Mouse (Mus musculus): Measurements from ENCODE around the gene Prpf40b. TPM values are rescaled to one million over a fixed set of nuclear protein-coding genes. Genes with fewer than 3 reads are reported as not detected.

Prpf40b gene
- polyA plus RNA-seq, 1 experiment from 2014 or later, result 88.2 TPM

GRCm38 (mm10) chr15:99320978-99321377, 26.1 kb downstream of the Prpf40b start:
- ATAC-seq (ENCODE audit: low FRiP score), result no peak
- H3K4me1 ChIP-seq, result no peaks in the 10 kb centered on the region
- 89% methylated on average over 9 of the region's 9 CpGs for WGBS
- no peak overlapping the region for H3K9ac ChIP-seq
- no peak overlapping the region for H3K27ac ChIP-seq
- H3K9me3 ChIP-seq, result no peaks in the 10 kb centered on the region
- no peak overlapping the region for H3K4me3 ChIP-seq (replicated peaks)
- no peaks in the 10 kb centered on the region for H3K27me3 ChIP-seq
- no peak overlapping the region for H3K4me2 ChIP-seq
- peaks cover 91% of the 10 kb centered on the region for H3K36me3 ChIP-seq (replicated peaks)

GRCm38 (mm10) chr15:99324151-99324550, 29.3 kb downstream of the Prpf40b start:
- H3K9me3 ChIP-seq, result 0 out of 2 replicates have a peak, but pooled peaks cover 2% of the 10 kb centered on the region
- WGBS, result 92% methylated on average over 9 of the region's 9 CpGs
- peaks cover 86% of the 10 kb centered on the region for H3K36me3 ChIP-seq (replicated peaks)
- H3K27ac ChIP-seq, result no peak overlapping the region
- H3K4me3 ChIP-seq (replicated peaks), result no peak overlapping the region
- H3K4me2 ChIP-seq, result no peak overlapping the region
- H3K9ac ChIP-seq, result no peak overlapping the region
- no peaks in the 10 kb centered on the region for H3K4me1 ChIP-seq
- no peak for ATAC-seq (ENCODE audit: low FRiP score)
- H3K27me3 ChIP-seq, result no peaks in the 10 kb centered on the region

- Histone ChIP-seq H3K27me3 (no peaks in the 10 kb centered on the region), H3K36me3 (replicated peaks) (peaks cover 72% of the 10 kb centered on the region), H3K4me1 (no peaks in the 10 kb centered on the region), H3K9me3 (0 out of 2 replicates have a peak, but pooled peaks cover 2% of the 10 kb centered on the region), H3K4me3 (replicated peaks) (no peak overlapping the region), H3K27ac (no peak overlapping the region), H3K9ac (no peak overlapping the region), H3K4me2 (no peak overlapping the region)
- no peak for ATAC-seq (ENCODE audit: low FRiP score)
- WGBS, result 95% methylated on average over 6 of the region's 6 CpGs
Measured at GRCm38 (mm10) chr15:99325598-99325997, 30.7 kb downstream of the Prpf40b start.

GRCm38 (mm10) chr15:99326407-99326806, 31.5 kb downstream of the Prpf40b start:
- H3K27me3 ChIP-seq, result no peaks in the 10 kb centered on the region
- peaks cover 65% of the 10 kb centered on the region for H3K36me3 ChIP-seq (replicated peaks)
- no peak for ATAC-seq (ENCODE audit: low FRiP score)
- 0 out of 2 replicates have a peak, but pooled peaks cover 2% of the 10 kb centered on the region for H3K9me3 ChIP-seq
- WGBS, result 78% methylated on average over 2 of the region's 2 CpGs
- no peak overlapping the region for H3K4me3 ChIP-seq (replicated peaks)
- H3K4me2 ChIP-seq, result no peak overlapping the region
- no peak overlapping the region for H3K9ac ChIP-seq
- H3K4me1 ChIP-seq, result no peaks in the 10 kb centered on the region
- no peak overlapping the region for H3K27ac ChIP-seq

DNA sequence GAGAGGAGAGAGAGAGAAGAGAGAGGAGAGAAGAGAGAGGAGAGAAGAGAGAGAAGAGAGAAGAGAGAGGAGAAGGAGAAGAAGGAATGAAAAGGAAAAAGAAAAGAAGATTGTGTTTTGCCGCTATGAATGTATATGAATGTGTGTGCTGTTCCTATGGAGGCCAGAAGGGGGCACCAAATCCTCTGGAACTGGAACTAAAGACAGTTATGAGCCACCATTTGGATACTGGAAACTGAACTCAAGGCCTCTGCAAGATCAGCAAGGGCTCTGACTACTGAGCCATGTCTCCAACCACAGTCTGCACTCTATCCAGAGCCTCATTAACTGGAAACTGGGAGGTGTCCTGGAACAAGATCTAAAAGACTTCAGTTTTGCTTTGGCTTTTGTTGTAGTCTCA, 32.1 kb downstream of the Prpf40b start:
- ATAC-seq (ENCODE audit: low FRiP score), result no peak
- Histone ChIP-seq H3K4me1 (no peaks in the 10 kb centered on the region), H3K36me3 (replicated peaks) (peaks cover 59% of the 10 kb centered on the region), H3K27ac (no peak overlapping the region), H3K4me3 (replicated peaks) (no peak overlapping the region), H3K9ac (no peak overlapping the region), H3K4me2 (no peak overlapping the region), H3K9me3 (0 out of 2 replicates have a peak, but pooled peaks cover 2% of the 10 kb centered on the region), H3K27me3 (no peaks in the 10 kb centered on the region)
- WGBS, result 72% methylated on average over 1 of the region's 1 CpGs

- Histone ChIP-seq H3K9me3 (0 out of 2 replicates have a peak, but pooled peaks cover 2% of the 10 kb centered on the region), H3K27me3 (no peaks in the 10 kb centered on the region), H3K4me2 (no peak overlapping the region), H3K4me3 (replicated peaks) (no peak overlapping the region), H3K9ac (no peak overlapping the region), H3K27ac (no peak overlapping the region), H3K4me1 (no peaks in the 10 kb centered on the region), H3K36me3 (replicated peaks) (peaks cover 49% of the 10 kb centered on the region)
- no peak for ATAC-seq (ENCODE audit: low FRiP score)
- WGBS, result 93% methylated on average over 5 of the region's 5 CpGs
Measured at GRCm38 (mm10) chr15:99328011-99328410, 33.1 kb downstream of the Prpf40b start.

DNA sequence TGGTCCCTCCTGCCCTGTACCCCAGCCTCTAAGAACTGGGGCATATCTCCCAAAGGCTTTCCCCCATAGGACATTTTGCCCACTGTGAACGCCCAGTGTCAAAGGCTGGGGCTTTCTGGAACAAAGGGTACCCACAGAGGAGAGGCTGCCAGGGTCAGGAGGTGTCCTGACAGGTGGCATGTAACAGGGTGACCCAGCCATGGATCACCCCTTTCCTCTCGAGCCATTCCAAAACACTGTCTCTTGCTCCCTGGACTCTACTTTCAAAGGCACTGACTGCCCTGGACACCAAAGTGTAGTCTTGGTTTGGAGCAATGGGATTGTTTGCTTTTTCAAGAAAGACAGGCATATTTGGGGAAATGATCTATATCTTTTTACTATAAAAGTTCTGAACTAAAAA, 35.4 kb downstream of the Prpf40b start:
- ATAC-seq (ENCODE audit: low FRiP score), result no peak
- no peak overlapping the region for H3K27ac ChIP-seq
- H3K36me3 ChIP-seq (replicated peaks), result peaks cover 29% of the 10 kb centered on the region
- H3K4me3 ChIP-seq (replicated peaks), result no peak overlapping the region
- H3K9ac ChIP-seq, result no peak overlapping the region
- no peak overlapping the region for H3K4me2 ChIP-seq
- H3K4me1 ChIP-seq, result peaks cover 7% of the 10 kb centered on the region; the same call in 1 of the 2 replicates
- 0 out of 2 replicates have a peak, but pooled peaks cover 2% of the 10 kb centered on the region for H3K9me3 ChIP-seq
- H3K27me3 ChIP-seq, result no peaks in the 10 kb centered on the region
- 80% methylated on average over 2 of the region's 2 CpGs for WGBS

- Histone ChIP-seq H3K4me2 (no peak overlapping the region), H3K27ac (no peak overlapping the region), H3K27me3 (no peaks in the 10 kb centered on the region), H3K9ac (no peak overlapping the region), H3K4me3 (replicated peaks) (no peak overlapping the region), H3K4me1 (peaks cover 7% of the 10 kb centered on the region; the same call in 1 of the 2 replicates), H3K9me3 (0 out of 2 replicates have a peak, but pooled peaks cover 2% of the 10 kb centered on the region), H3K36me3 (replicated peaks) (peaks cover 23% of the 10 kb centered on the region)
- no peak for ATAC-seq (ENCODE audit: low FRiP score)
- 67% methylated on average over 5 of the region's 5 CpGs for WGBS
Measured at GRCm38 (mm10) chr15:99331341-99331740, 36.5 kb downstream of the Prpf40b start.

DNA sequence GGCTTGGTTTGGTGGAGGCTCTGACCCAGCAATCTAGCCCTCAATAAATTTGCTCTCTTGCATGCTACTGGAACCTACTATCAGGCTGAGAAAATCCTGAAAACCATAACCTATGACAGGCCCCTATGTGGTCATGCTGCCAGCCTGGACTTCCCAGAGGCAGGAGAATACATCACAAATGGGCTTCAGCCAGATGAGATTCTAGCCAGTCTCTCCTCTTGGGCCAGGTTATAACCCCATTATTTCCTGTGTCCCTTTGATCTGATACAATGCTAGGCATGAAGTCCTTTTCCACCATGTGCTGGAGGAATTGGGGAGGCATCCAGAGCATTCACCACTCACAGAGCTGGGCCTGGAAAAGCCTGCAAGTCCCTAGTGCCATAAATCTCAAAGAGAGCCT, 37.2 kb downstream of the Prpf40b start:
- peaks cover 16% of the 10 kb centered on the region for H3K36me3 ChIP-seq (replicated peaks)

DNA sequence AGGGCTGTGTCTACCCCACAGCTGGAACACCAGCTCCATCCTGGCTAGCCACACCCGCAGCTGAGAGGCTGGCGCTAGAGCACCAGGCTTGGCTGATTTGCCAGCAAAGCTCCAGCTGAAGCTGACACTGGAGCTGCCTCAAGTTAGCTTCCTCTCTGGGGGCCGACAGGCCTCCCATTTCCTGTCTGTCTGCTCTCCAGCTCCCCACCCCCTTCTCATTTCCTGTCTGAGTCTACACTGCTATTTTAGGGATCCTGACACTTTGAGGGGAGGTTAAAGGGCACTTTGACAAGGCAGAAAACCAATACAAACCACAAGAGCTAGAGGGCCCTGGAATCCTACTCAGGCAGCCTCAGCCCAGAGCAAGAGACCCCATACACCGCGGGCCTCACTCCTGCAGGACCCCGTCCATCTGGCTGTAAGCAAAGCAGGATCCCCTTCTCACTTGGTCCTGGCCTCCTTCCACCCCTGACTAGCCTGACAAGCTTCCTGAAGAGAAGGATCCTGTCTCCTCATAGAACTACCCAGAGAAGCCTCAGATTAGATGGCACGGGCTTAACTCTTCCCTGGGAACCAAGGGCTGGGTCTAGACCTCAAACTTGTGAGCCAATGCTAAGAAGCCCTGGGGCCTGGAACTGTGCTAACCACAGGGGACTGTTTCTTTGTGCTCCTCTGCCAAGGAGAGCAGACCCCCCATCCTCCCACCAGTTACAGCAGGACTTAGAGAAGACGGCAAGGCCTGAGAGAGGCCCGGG, 38.2 kb downstream of the Prpf40b start:
- H3K4me3 ChIP-seq (replicated peaks), result no peak overlapping the region
- no peak overlapping the region for H3K4me2 ChIP-seq
- H3K9ac ChIP-seq, result 0 out of 2 replicates have a peak overlapping the region, but pooled peaks have one; percentile 17
- ATAC-seq (ENCODE audit: low FRiP score), result no peak
- H3K27me3 ChIP-seq, result no peaks in the 10 kb centered on the region
- no peaks in the 10 kb centered on the region for H3K9me3 ChIP-seq
- H3K4me1 ChIP-seq, result peaks cover 7% of the 10 kb centered on the region; the same call in 1 of the 2 replicates
- 74% methylated on average over 9 of the region's 9 CpGs for whole genome bisulfite sequencing
- H3K36me3 ChIP-seq (replicated peaks), result peaks cover 6% of the 10 kb centered on the region; the same call in 1 of the 2 replicates
- H3K27ac ChIP-seq, result peak overlapping the region; percentile 68

More for the DNA sequence above, 37.2 kb downstream of the Prpf40b start:
- peak overlapping the region; percentile 68 for H3K27ac ChIP-seq
- no peaks in the 10 kb centered on the region for H3K27me3 ChIP-seq
- no peak overlapping the region for H3K4me2 ChIP-seq
- no peak overlapping the region for H3K4me3 ChIP-seq (replicated peaks)
- H3K4me1 ChIP-seq, result peaks cover 7% of the 10 kb centered on the region; the same call in 1 of the 2 replicates
- no peak for ATAC-seq (ENCODE audit: low FRiP score)
- H3K9ac ChIP-seq, result no peak overlapping the region
- 0 out of 2 replicates have a peak, but pooled peaks cover under 1% of the 10 kb centered on the region for H3K9me3 ChIP-seq

- Histone ChIP-seq H3K27ac (peak overlapping the region; percentile 68), H3K4me3 (replicated peaks) (no peak overlapping the region), H3K36me3 (replicated peaks) (peaks cover under 1% of the 10 kb centered on the region; the same call in 1 of the 2 replicates), H3K4me1 (peaks cover 7% of the 10 kb centered on the region; the same call in 1 of the 2 replicates), H3K27me3 (no peaks in the 10 kb centered on the region), H3K9ac (no peak overlapping the region), H3K9me3 (no peaks in the 10 kb centered on the region), H3K4me2 (no peak overlapping the region)
- ATAC-seq (ENCODE audit: low FRiP score), result no peak
- WGBS, result 85% methylated on average over 3 of the region's 3 CpGs
Measured at GRCm38 (mm10) chr15:99333676-99334065, 38.8 kb downstream of the Prpf40b start.

GRCm38 (mm10) chr15:99334500-99334899, 39.6 kb downstream of the Prpf40b start:
- Histone ChIP-seq H3K36me3 (replicated peaks) (no peaks in the 10 kb centered on the region; the same call in 1 of the 2 replicates), H3K4me2 (no peak overlapping the region), H3K4me1 (peaks cover 9% of the 10 kb centered on the region; the same call in 1 of the 2 replicates), H3K4me3 (replicated peaks) (no peak overlapping the region), H3K27me3 (no peaks in the 10 kb centered on the region), H3K9me3 (no peaks in the 10 kb centered on the region), H3K27ac (no peak overlapping the region), H3K9ac (no peak overlapping the region)
- WGBS, result 88% methylated on average over 6 of the region's 6 CpGs
- ATAC-seq (ENCODE audit: low FRiP score), result no peak
